Mouse (Mus musculus) forebrain, postnatal 0 days (tissue): ENCODE data around the gene Tas2r135. TPM values are rescaled to one million over a fixed set of nuclear protein-coding genes. Genes with fewer than 3 reads are reported as not detected.

Source experiments
- ATAC-seq: fragments of 200-750 bp; cut with Nextera tagmentation; 2 replicates; pipeline ENCODE4 v1.8.0; 2017; ENCODE audit warnings: mild to moderate bottlenecking, moderate library complexity
- DNase-seq: peaks from one replicate; pipeline ENCODE4 v3.0.0-alpha.2; 2015
- H3K27ac ChIP-seq: fragments of 300-500 bp; sonication (generic); 2 replicates; pipeline ENCODE4 v1.5.1; 2014; ENCODE audit warnings: low read depth, mild to moderate bottlenecking, antibody characterized with exemption, low read length, moderate library complexity, mixed read lengths
- H3K27me3 ChIP-seq: fragments of 300-500 bp; sonication (generic); 2 replicates; pipeline ENCODE4 v1.6.1; 2014; ENCODE audit warnings: mild to moderate bottlenecking, low read length, mixed read lengths; ENCODE audit not compliant: insufficient read depth
- H3K36me3 ChIP-seq: fragments of 300-500 bp; sonication (generic); 2 replicates; pipeline ENCODE4 v1.6.1; 2014; ENCODE audit warnings: mild to moderate bottlenecking, moderate library complexity; ENCODE audit not compliant: insufficient read depth
- H3K4me1 ChIP-seq: fragments of 300-500 bp; sonication (generic); 2 replicates; pipeline ENCODE4 v1.6.1; 2014; ENCODE audit warnings: antibody characterized with exemption; ENCODE audit not compliant: insufficient read depth
- H3K4me2 ChIP-seq: fragments of 300-500 bp; sonication (generic); 2 replicates; pipeline ENCODE4 v1.6.1; 2014; ENCODE audit warnings: low read depth, mild to moderate bottlenecking, moderate library complexity
- H3K4me3 ChIP-seq: fragments of 300-500 bp; sonication (generic); 2 replicates; pipeline ENCODE4 v1.5.1; 2014; ENCODE audit warnings: low read depth, low read length, mixed read lengths
- H3K9ac ChIP-seq: fragments of 300-500 bp; sonication (generic); 2 replicates; pipeline ENCODE4 v1.6.1; 2014; ENCODE audit warnings: mild to moderate bottlenecking
- H3K9me3 ChIP-seq: fragments of 300-500 bp; sonication (generic); 2 replicates; pipeline ENCODE4 v1.6.1; 2016; ENCODE audit warnings: low read length
- CTCF ChIP-seq: sonication (generic); IDR thresholded peaks from 2 replicates; pipeline ENCODE4 v1.5.1; 2016; ENCODE audit warnings: antibody characterized with exemption, control low read depth, low read depth
- WGBS: fragments of 180-500 bp; shearing (Covaris S2); extraction: QIAGEN DNeasy Blood & Tissue Kit; methylation state at CpG from one replicate; pipeline ENCODE4 v1.1.7; 2014; 5-methylcytosine and 5-hydroxymethylcytosine counted together
- polyA plus RNA-seq: library from polyadenylated mRNA; unstranded; fragments of >200 nt; fragmentation: Nextera tagmentation; extraction: Ambion mirVana; gene quantifications from 2 replicates; pipeline ENCODE4 v1.2.1, GENCODE M21; 2015
- total RNA-seq: library from RNA; depleted of rRNA; stranded (reverse); fragments of >200 nt; gene quantifications from 2 replicates; pipeline ENCODE4 v1.2.3, GENCODE M21; 2014

Gene Tas2r135
- total and polyA plus RNA-seq, 2 experiments from 2014 or later, result not detected

DNA sequence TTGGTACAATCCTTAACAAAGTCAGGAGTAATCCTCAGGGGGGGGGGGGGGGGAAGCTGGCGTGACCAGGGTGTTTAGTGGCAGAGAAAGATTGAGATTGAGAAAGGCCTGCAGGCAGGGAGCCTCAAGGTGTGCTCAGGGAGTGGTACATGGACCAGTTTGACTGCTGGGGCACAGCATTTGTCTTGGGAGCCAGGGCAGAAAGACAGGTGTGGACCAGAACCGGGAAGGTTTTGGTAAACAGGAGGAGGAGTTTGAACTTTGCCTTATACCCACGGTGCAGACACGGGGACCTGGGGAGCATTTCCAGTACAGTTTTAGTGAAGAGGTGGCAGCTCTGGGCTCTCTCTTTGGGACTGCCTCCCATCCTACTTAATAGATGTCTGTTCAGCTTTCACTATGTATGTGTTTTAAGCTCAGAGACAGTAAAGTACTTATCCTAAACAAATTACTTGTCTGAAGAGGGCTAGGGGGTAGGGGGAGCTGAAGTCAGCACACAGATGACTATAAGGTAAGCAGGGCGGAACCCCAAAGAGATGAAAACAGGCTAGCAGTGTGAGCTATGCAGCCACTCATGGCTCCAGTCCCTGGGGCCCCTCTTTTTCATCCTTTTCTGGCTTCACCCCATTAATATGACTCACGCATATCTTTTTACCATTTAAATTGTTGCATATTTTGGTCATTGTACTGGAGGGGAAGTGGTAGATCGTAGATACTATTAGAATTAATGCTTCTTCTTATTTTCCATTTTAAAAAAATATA, 31.4 kb upstream of the Tas2r135 start:
- no peak for ATAC-seq
- no peak overlapping the region for H3K9ac ChIP-seq
- no peak for DNase-seq
- H3K27me3 ChIP-seq, result no peaks in the 10 kb centered on the region
- 0 out of 2 replicates have a peak, but pooled peaks cover 7% of the 10 kb centered on the region for H3K4me1 ChIP-seq
- no peaks in the 10 kb centered on the region for H3K36me3 ChIP-seq
- WGBS, result 45% methylated on average over 7 of the region's 7 CpGs
- H3K9me3 ChIP-seq, result no peaks in the 10 kb centered on the region
- peak overlapping the region; percentile 89 for H3K4me2 ChIP-seq
- H3K27ac ChIP-seq, result no peak overlapping the region
- TF ChIP-seq CTCF, result no peak
- peak overlapping the region; percentile 40 for H3K4me3 ChIP-seq

- no peak overlapping the region for H3K27ac ChIP-seq
- WGBS, result 66% methylated on average over 4 of the region's 4 CpGs
- 0 out of 2 replicates have a peak, but pooled peaks cover 7% of the 10 kb centered on the region for H3K4me1 ChIP-seq
- no peak overlapping the region for H3K4me2 ChIP-seq
- H3K9me3 ChIP-seq, result no peaks in the 10 kb centered on the region
- H3K9ac ChIP-seq, result no peak overlapping the region
- no peaks in the 10 kb centered on the region for H3K36me3 ChIP-seq
- no peaks in the 10 kb centered on the region for H3K27me3 ChIP-seq
- ATAC-seq (no peak), DNase-seq (no peak)
- H3K4me3 ChIP-seq, result no peak overlapping the region
- no peak for TF ChIP-seq CTCF
Observed at GRCm38 (mm10) chr6:42374701-42375100, 30.5 kb upstream of the Tas2r135 start.

DNA sequence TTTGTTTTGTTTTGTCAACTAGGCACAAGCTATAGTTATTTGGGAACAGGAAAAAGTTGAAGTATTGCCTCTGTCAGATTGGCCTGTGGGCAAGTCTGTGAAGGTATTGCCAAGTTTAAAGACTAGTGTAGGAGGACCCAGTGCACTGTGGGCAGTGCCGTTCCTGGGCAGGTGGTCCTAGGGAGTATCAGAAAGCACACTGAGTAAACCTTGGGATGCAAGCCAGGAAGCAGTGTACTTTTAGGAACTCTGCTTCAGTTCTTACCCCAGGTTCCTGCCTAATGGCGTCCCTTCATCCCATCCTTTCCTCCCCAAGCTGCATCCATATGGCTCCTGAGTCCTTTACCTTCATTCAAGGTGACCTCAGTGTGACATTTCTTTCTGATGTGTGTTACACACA, 30.1 kb upstream of the Tas2r135 start:
- 76% methylated on average over 2 of the region's 2 CpGs for WGBS

GRCm38 (mm10) chr6:42376016-42376415, 29.2 kb upstream of the Tas2r135 start:
- H3K4me1 ChIP-seq, result 0 out of 2 replicates have a peak, but pooled peaks cover 7% of the 10 kb centered on the region
- no peak for TF ChIP-seq CTCF
- WGBS, result 54% methylated on average over 4 of the region's 4 CpGs
- no peak overlapping the region for H3K4me2 ChIP-seq
- no peaks in the 10 kb centered on the region for H3K9me3 ChIP-seq
- no peaks in the 10 kb centered on the region for H3K36me3 ChIP-seq
- DNase-seq (no peak), ATAC-seq (no peak)
- H3K4me3 ChIP-seq, result no peak overlapping the region
- H3K27ac ChIP-seq, result no peak overlapping the region
- no peaks in the 10 kb centered on the region for H3K27me3 ChIP-seq
- H3K9ac ChIP-seq, result no peak overlapping the region

More for the DNA sequence above, 30.1 kb upstream of the Tas2r135 start:
- ATAC-seq (no peak), DNase-seq (no peak)
- Histone ChIP-seq H3K36me3 (no peaks in the 10 kb centered on the region), H3K4me3 (no peak overlapping the region), H3K9me3 (no peaks in the 10 kb centered on the region), H3K4me2 (no peak overlapping the region), H3K27ac (no peak overlapping the region), H3K27me3 (no peaks in the 10 kb centered on the region), H3K9ac (no peak overlapping the region), H3K4me1 (0 out of 2 replicates have a peak, but pooled peaks cover 7% of the 10 kb centered on the region)
- no peak for TF ChIP-seq CTCF

- Histone ChIP-seq H3K4me2 (no peak overlapping the region), H3K27ac (no peak overlapping the region), H3K9ac (no peak overlapping the region), H3K4me1 (0 out of 2 replicates have a peak, but pooled peaks cover 7% of the 10 kb centered on the region), H3K4me3 (no peak overlapping the region), H3K36me3 (no peaks in the 10 kb centered on the region), H3K27me3 (no peaks in the 10 kb centered on the region), H3K9me3 (no peaks in the 10 kb centered on the region)
- 88% methylated on average over 6 of the region's 6 CpGs for WGBS
- DNase-seq (no peak), ATAC-seq (no peak)
- no peak for TF ChIP-seq CTCF
Observed at GRCm38 (mm10) chr6:42376504-42377019, 28.7 kb upstream of the Tas2r135 start.

GRCm38 (mm10) chr6:42377280-42377679, 28.0 kb upstream of the Tas2r135 start:
- no peak overlapping the region for H3K4me3 ChIP-seq
- H3K9me3 ChIP-seq, result no peaks in the 10 kb centered on the region
- no peaks in the 10 kb centered on the region for H3K36me3 ChIP-seq
- DNase-seq, result no peak
- no peak for TF ChIP-seq CTCF
- H3K27ac ChIP-seq, result no peak overlapping the region
- H3K9ac ChIP-seq, result no peak overlapping the region
- no peak for ATAC-seq
- no peak overlapping the region for H3K4me2 ChIP-seq
- H3K27me3 ChIP-seq, result no peaks in the 10 kb centered on the region
- H3K4me1 ChIP-seq, result 0 out of 2 replicates have a peak, but pooled peaks cover 7% of the 10 kb centered on the region
- 61% methylated on average over 5 of the region's 5 CpGs for WGBS

- no peak overlapping the region for H3K9ac ChIP-seq
- 47% methylated on average over 3 of the region's 3 CpGs for WGBS
- DNase-seq (no peak), ATAC-seq (no peak)
- no peak for TF ChIP-seq CTCF
- no peak overlapping the region for H3K4me2 ChIP-seq
- H3K4me1 ChIP-seq, result no peaks in the 10 kb centered on the region
- H3K27me3 ChIP-seq, result no peaks in the 10 kb centered on the region
- no peaks in the 10 kb centered on the region for H3K9me3 ChIP-seq
- H3K36me3 ChIP-seq, result no peaks in the 10 kb centered on the region
- H3K27ac ChIP-seq, result no peak overlapping the region
- no peak overlapping the region for H3K4me3 ChIP-seq
Observed at GRCm38 (mm10) chr6:42379551-42379950, 25.7 kb upstream of the Tas2r135 start.
